Mouse (Mus musculus): ENCODE results near the gene March4. TPM values are rescaled to one million over a fixed set of nuclear protein-coding genes. Genes with fewer than 3 reads are reported as not detected.
A peak's percentile ranks its signal among the peaks of the same experiment; 100 is the strongest.

March4 gene
- polyA plus RNA-seq, 1 experiment from 2014 or later = 0.37 TPM

- CTCF ChIA-PET = interaction anchor here (0.7 kb wide), 1 partner anchor 10 kb away, joined by 3 read pairs; no protein-coding TSS in a partner anchor
- in situ Hi-C loops (cut with MboI; ENCODE audit: low pct_unique_long_range_greater_than_20kb) = loop anchor here (10.0 kb wide), 1 partner anchor 259 kb away; no protein-coding TSS in a partner anchor
- TF ChIP-seq CTCF (IDR thresholded peaks at IDR 0.05) = no peak
- H3K27me3 ChIP-seq = no peaks in the 10 kb centered on the region
- DNase-seq (ENCODE audit: low read depth, low spot score) = no peak
- POLR2A ChIA-PET = no interaction called here
- ATAC-seq = no peak
Observed at GRCm38 (mm10) chr1:72574047-72574446, 37.3 kb upstream of the March4 start.

- DNase-seq (ENCODE audit: low read depth, low spot score) (no peak), ATAC-seq (no peak)
- no peak for TF ChIP-seq CTCF (IDR thresholded peaks at IDR 0.05)
- CTCF ChIA-PET = no interaction called here
- H3K27me3 ChIP-seq = no peaks in the 10 kb centered on the region
- in situ Hi-C loops (cut with MboI; ENCODE audit: low pct_unique_long_range_greater_than_20kb) = no loop called here
- POLR2A ChIA-PET = no interaction called here
Observed at GRCm38 (mm10) chr1:72568725-72569124, 32.0 kb upstream of the March4 start.

GRCm38 (mm10) chr1:72567056-72567455, 30.3 kb upstream of the March4 start:
- in situ Hi-C loops (cut with MboI; ENCODE audit: low pct_unique_long_range_greater_than_20kb) = no loop called here
- TF ChIP-seq CTCF (IDR thresholded peaks at IDR 0.05) = no peak
- no peaks in the 10 kb centered on the region for H3K27me3 ChIP-seq
- DNase-seq (ENCODE audit: low read depth, low spot score) = no peak
- no peak for ATAC-seq
- POLR2A ChIA-PET = no interaction called here
- CTCF ChIA-PET = no interaction called here

GRCm38 (mm10) chr1:72564334-72564962, 27.7 kb upstream of the March4 start:
- ChIA-PET CTCF (interaction anchor here (0.7 to 1.2 kb wide), 3 partner anchors 9 to 12 kb away, joined by 3 to 5 read pairs (median 4); no protein-coding TSS in a partner anchor), POLR2A (interaction anchor here (0.6 kb wide), 1 partner anchor 27 kb away, joined by 3 read pairs; no protein-coding TSS in a partner anchor)
- H3K27me3 ChIP-seq = no peaks in the 10 kb centered on the region
- in situ Hi-C loops (cut with MboI; ENCODE audit: low pct_unique_long_range_greater_than_20kb) = no loop called here
- peak; percentile 68 for DNase-seq (ENCODE audit: low read depth, low spot score)
- no peak for TF ChIP-seq CTCF (IDR thresholded peaks at IDR 0.05)
- ATAC-seq = peak; percentile 65

GRCm38 (mm10) chr1:72558625-72559024, 21.9 kb upstream of the March4 start:
- no peak for DNase-seq (ENCODE audit: low read depth, low spot score)
- ChIA-PET POLR2A (no interaction called here), CTCF (no interaction called here)
- in situ Hi-C loops (cut with MboI; ENCODE audit: low pct_unique_long_range_greater_than_20kb) = no loop called here
- no peak for TF ChIP-seq CTCF (IDR thresholded peaks at IDR 0.05)
- ATAC-seq = no peak
- H3K27me3 ChIP-seq = no peaks in the 10 kb centered on the region

- no peak for DNase-seq (ENCODE audit: low read depth, low spot score)
- in situ Hi-C loops (cut with MboI; ENCODE audit: low pct_unique_long_range_greater_than_20kb) = no loop called here
- CTCF ChIA-PET = no interaction called here
Observed at GRCm38 (mm10) chr1:72556471-72556870, 19.7 kb upstream of the March4 start.

GRCm38 (mm10) chr1:72550317-72550716, 13.6 kb upstream of the March4 start:
- in situ Hi-C loops (cut with MboI; ENCODE audit: low pct_unique_long_range_greater_than_20kb) = no loop called here
- DNase-seq (ENCODE audit: low read depth, low spot score) (no peak), ATAC-seq (no peak)
- H3K27me3 ChIP-seq = no peaks in the 10 kb centered on the region
- ChIA-PET POLR2A (no interaction called here), CTCF (interaction anchor here (1.0 kb wide), 1 partner anchor 9 kb away, joined by 3 read pairs; no protein-coding TSS in a partner anchor)
- TF ChIP-seq CTCF (IDR thresholded peaks at IDR 0.05) = no peak

More at GRCm38 (mm10) chr1:72556471-72556870, 19.7 kb upstream of the March4 start:
- no peaks in the 10 kb centered on the region for H3K27me3 ChIP-seq
- no peak for ATAC-seq
- no peak for TF ChIP-seq CTCF (IDR thresholded peaks at IDR 0.05)
- POLR2A ChIA-PET = no interaction called here

GRCm38 (mm10) chr1:72538266-72538665, 1.5 kb upstream of the March4 start:
- TF ChIP-seq CTCF (IDR thresholded peaks at IDR 0.05) = no peak
- DNase-seq (ENCODE audit: low read depth, low spot score) = peak; percentile 84
- ChIA-PET CTCF (no interaction called here), POLR2A (no interaction called here)
- peak; percentile 90 for ATAC-seq
- peaks cover 21% of the 10 kb centered on the region for H3K27me3 ChIP-seq
- in situ Hi-C loops (cut with MboI; ENCODE audit: low pct_unique_long_range_greater_than_20kb) = no loop called here

GRCm38 (mm10) chr1:72535725-72536571, 782 bp downstream of the March4 start:
- in situ Hi-C loops (cut with MboI; ENCODE audit: low pct_unique_long_range_greater_than_20kb) = no loop called here
- ChIA-PET CTCF (interaction anchor here (1.1 kb wide), 1 partner anchor 80 kb away, joined by 3 read pairs; no protein-coding TSS in a partner anchor), POLR2A (no interaction called here)
- ATAC-seq (no peak), DNase-seq (ENCODE audit: low read depth, low spot score) (no peak)
- TF ChIP-seq CTCF (IDR thresholded peaks at IDR 0.05) = no peak
- peaks cover 28% of the 10 kb centered on the region for H3K27me3 ChIP-seq

GRCm38 (mm10) chr1:72533439-72533838, 3.3 kb downstream of the March4 start:
- POLR2A ChIA-PET = no interaction called here
- in situ Hi-C loops (cut with MboI; ENCODE audit: low pct_unique_long_range_greater_than_20kb) = no loop called here
- ATAC-seq = no peak
- CTCF ChIA-PET = no interaction called here
- DNase-seq (ENCODE audit: low read depth, low spot score) = no peak
- peaks cover 33% of the 10 kb centered on the region for H3K27me3 ChIP-seq
- TF ChIP-seq CTCF (IDR thresholded peaks at IDR 0.05) = no peak

- in situ Hi-C loops (cut with MboI; ENCODE audit: low pct_unique_long_range_greater_than_20kb) = no loop called here
- DNase-seq (ENCODE audit: low read depth, low spot score) (no peak), ATAC-seq (no peak)
- CTCF ChIA-PET = no interaction called here
- no peak for TF ChIP-seq CTCF (IDR thresholded peaks at IDR 0.05)
- H3K27me3 ChIP-seq = peaks cover 33% of the 10 kb centered on the region
- POLR2A ChIA-PET = no interaction called here
Observed at GRCm38 (mm10) chr1:72532926-72533325, 3.8 kb downstream of the March4 start.
